Mouse (Mus musculus): ENCODE results near the gene Scaf11. TPM values are rescaled to one million over a fixed set of nuclear protein-coding genes. Genes with fewer than 3 reads are reported as not detected.

The Scaf11 gene
- polyA plus RNA-seq, 2 experiments = 19.4 to 37.1 TPM

DNA sequence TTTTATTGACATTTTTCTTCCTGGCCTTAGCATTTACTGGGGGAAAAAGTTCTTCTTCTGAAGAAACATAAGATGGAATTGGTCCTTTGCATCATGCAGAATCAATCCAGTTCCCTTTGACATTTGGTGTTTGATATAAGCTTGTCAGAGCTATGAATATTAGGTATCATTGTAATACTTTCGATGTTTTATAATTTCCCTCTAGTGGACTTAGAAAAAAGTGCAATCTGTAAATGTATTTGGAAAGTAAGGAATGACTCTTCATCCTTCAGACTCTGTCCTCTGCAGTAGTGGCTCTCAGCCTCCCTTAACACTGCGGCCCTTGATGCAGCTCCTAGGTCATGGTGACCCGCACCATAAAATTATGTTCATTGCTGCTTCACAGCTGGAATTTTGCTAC lies 67.8 kb downstream of the Scaf11 start:
- Histone ChIP-seq H3K9me3 (ENCODE audit: control insufficient read depth, low read length) (no peaks in the 10 kb centered on the region), H3K36me3 (replicated peaks; ENCODE audit: control insufficient read depth, insufficient read depth, low read depth) (peaks cover 22% of the 10 kb centered on the region), H3K9ac (replicated peaks) (no peak overlapping the region), H3K4me1 (replicated peaks; ENCODE audit: control insufficient read depth in 2 of 2, insufficient read depth in 2 of 2, low read length in 1 of 2) (no peaks in the 10 kb centered on the region), H3K27me3 (ENCODE audit: control insufficient read depth, insufficient read depth, low read length) (no peaks in the 10 kb centered on the region), H3K4me2 (ENCODE audit: low read depth) (no peak overlapping the region), H3K27ac (no peak overlapping the region), H3K4me3 (ENCODE audit: insufficient read depth in 1 of 2, low read depth in 2 of 2, low read length in 2 of 2) (no peak overlapping the region)
- no peak for DNase-seq (ENCODE audit: low read depth in 3 of 3, low spot score in 3 of 3)
- TF ChIP-seq EP300 (IDR thresholded peaks at IDR 0.05; ENCODE audit: low read depth) (no peak), CTCF (IDR thresholded peaks at IDR 0.05; ENCODE audit: low read depth) (no peak)
- ATAC-seq (ENCODE audit: insufficient read depth) = no peak
- WGBS (ENCODE audit: insufficient replicate concordance) = 86% methylated on average over 3 of the region's 3 CpGs

DNA sequence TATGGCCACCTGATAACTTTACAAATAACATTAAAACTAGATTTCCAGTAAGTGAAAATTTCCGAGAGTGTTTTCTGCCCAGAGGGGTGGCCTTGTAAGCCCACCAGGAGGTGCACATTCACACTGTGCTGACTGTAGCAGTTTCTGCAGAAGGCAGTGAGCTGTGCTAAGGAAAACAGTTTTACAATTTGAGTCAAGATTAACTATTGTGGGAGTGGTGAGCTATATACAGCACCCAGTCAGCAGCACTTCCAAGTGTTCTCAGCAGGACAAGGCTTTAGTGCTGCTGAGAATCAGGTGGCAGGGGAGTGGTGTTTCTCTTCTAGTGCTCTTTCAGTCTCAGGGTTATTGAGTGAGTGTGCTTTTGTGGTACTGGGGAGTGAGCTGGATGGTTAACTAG lies 72.1 kb downstream of the Scaf11 start:
- DNase-seq (ENCODE audit: low read depth in 3 of 3, low spot score in 3 of 3) = no peak
- 62% methylated on average over 1 of the region's 1 CpGs for WGBS (ENCODE audit: insufficient replicate concordance)
- Histone ChIP-seq H3K27me3 (ENCODE audit: control insufficient read depth, insufficient read depth, low read length) (no peaks in the 10 kb centered on the region), H3K9ac (replicated peaks) (no peak overlapping the region), H3K27ac (no peak overlapping the region), H3K4me2 (ENCODE audit: low read depth) (no peak overlapping the region), H3K4me3 (ENCODE audit: insufficient read depth in 1 of 2, low read depth in 2 of 2, low read length in 2 of 2) (no peak overlapping the region), H3K9me3 (ENCODE audit: control insufficient read depth, low read length) (no peaks in the 10 kb centered on the region), H3K4me1 (replicated peaks; ENCODE audit: control insufficient read depth in 2 of 2, insufficient read depth in 2 of 2, low read length in 1 of 2) (no peaks in the 10 kb centered on the region), H3K36me3 (replicated peaks; ENCODE audit: control insufficient read depth, insufficient read depth, low read depth) (peaks cover 21% of the 10 kb centered on the region)
- TF ChIP-seq EP300 (IDR thresholded peaks at IDR 0.05; ENCODE audit: low read depth) = no peak
- TF ChIP-seq CTCF (IDR thresholded peaks at IDR 0.05; ENCODE audit: low read depth) = no peak
- ATAC-seq (ENCODE audit: insufficient read depth) = no peak

DNA sequence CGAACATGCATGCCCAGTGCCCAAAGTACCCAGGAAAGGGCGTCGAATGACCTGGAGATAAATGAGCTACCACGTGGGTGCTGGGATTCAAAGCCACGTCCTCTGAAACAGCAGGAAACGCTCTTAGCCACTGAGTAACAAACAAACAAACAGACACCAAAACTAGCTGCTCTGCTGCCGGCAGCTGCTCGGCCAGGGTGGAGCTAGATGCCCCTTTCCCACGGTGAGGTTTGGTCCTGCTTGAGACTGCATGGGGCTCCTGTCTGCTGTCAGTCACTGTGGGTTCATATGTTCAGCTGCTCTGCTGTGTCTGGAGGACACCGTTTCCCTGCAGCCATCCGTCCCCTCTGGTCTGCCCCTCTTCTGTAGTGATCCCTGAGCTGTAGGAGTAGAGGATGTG lies 78.4 kb downstream of the Scaf11 start:
- Histone ChIP-seq H3K27ac (no peak overlapping the region), H3K9ac (replicated peaks) (no peak overlapping the region), H3K4me1 (replicated peaks; ENCODE audit: control insufficient read depth in 2 of 2, insufficient read depth in 2 of 2, low read length in 1 of 2) (no peaks in the 10 kb centered on the region), H3K27me3 (ENCODE audit: control insufficient read depth, insufficient read depth, low read length) (no peaks in the 10 kb centered on the region), H3K9me3 (ENCODE audit: control insufficient read depth, low read length) (no peaks in the 10 kb centered on the region), H3K4me3 (ENCODE audit: insufficient read depth in 1 of 2, low read depth in 2 of 2, low read length in 2 of 2) (no peak overlapping the region), H3K36me3 (replicated peaks; ENCODE audit: control insufficient read depth, insufficient read depth, low read depth) (peaks cover 19% of the 10 kb centered on the region), H3K4me2 (ENCODE audit: low read depth) (no peak overlapping the region)
- DNase-seq (ENCODE audit: low read depth in 3 of 3, low spot score in 3 of 3) (no peak), ATAC-seq (ENCODE audit: insufficient read depth) (no peak)
- 83% methylated on average over 11 of the region's 11 CpGs for WGBS (ENCODE audit: insufficient replicate concordance)
- TF ChIP-seq CTCF (IDR thresholded peaks at IDR 0.05; ENCODE audit: low read depth) = no peak
- no peak for TF ChIP-seq EP300 (IDR thresholded peaks at IDR 0.05; ENCODE audit: low read depth)

DNA sequence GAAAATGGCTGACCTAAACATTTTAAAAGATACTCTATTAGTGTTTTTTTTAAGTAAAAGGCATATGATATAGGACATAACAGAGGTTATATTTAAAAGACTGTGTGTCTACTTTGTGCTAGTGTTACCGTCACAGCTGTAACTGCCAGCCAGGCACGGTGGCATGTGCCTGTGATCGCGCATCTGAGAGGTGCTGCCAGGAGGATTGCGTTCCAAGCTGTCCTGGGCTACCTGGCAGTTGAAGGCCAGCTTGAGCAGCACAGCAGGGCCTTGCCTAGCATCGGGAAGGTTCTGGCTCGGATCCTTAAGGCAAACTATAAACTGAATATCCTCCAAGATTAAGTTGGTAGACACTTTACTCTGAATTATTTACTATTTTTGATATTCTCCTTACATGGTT lies 82.9 kb downstream of the Scaf11 start:
- Histone ChIP-seq H3K27me3 (ENCODE audit: control insufficient read depth, insufficient read depth, low read length) (no peaks in the 10 kb centered on the region), H3K4me2 (ENCODE audit: low read depth) (no peak overlapping the region), H3K36me3 (replicated peaks; ENCODE audit: control insufficient read depth, insufficient read depth, low read depth) (peaks cover 23% of the 10 kb centered on the region), H3K4me3 (ENCODE audit: insufficient read depth in 1 of 2, low read depth in 2 of 2, low read length in 2 of 2) (no peak overlapping the region), H3K9me3 (ENCODE audit: control insufficient read depth, low read length) (no peaks in the 10 kb centered on the region), H3K4me1 (replicated peaks; ENCODE audit: control insufficient read depth in 2 of 2, insufficient read depth in 2 of 2, low read length in 1 of 2) (no peaks in the 10 kb centered on the region), H3K27ac (no peak overlapping the region), H3K9ac (replicated peaks) (no peak overlapping the region)
- TF ChIP-seq CTCF (IDR thresholded peaks at IDR 0.05; ENCODE audit: low read depth) = no peak
- TF ChIP-seq EP300 (IDR thresholded peaks at IDR 0.05; ENCODE audit: low read depth) = no peak
- 91% methylated on average over 7 of the region's 7 CpGs for WGBS (ENCODE audit: insufficient replicate concordance)
- ATAC-seq (ENCODE audit: insufficient read depth) = no peak
- DNase-seq (ENCODE audit: low read depth in 3 of 3, low spot score in 3 of 3) = no peak

DNA sequence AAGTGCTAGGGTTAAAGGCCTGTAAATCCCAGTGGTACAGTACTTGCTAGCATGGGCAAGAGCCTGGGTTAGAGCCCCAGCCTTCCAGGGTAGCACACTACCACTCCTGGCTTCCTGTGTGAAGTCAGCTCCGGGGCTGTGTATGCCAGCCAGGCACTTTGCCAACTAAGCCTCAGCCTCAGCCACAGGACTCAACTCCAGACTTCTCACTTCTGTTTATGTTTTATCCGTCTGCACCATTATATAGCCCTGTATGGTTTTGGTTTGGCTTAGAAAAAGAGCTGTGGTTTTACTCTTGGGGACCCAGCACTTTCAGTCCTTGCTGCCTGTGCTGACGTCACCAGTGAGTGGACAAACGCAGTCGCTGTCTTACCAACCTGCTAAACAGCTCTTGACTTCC lies 83.4 kb downstream of the Scaf11 start:
- Histone ChIP-seq H3K9me3 (ENCODE audit: control insufficient read depth, low read length) (no peaks in the 10 kb centered on the region), H3K4me3 (ENCODE audit: insufficient read depth in 1 of 2, low read depth in 2 of 2, low read length in 2 of 2) (no peak overlapping the region), H3K27ac (no peak overlapping the region), H3K36me3 (replicated peaks; ENCODE audit: control insufficient read depth, insufficient read depth, low read depth) (peaks cover 25% of the 10 kb centered on the region), H3K9ac (replicated peaks) (no peak overlapping the region), H3K4me2 (ENCODE audit: low read depth) (no peak overlapping the region), H3K27me3 (ENCODE audit: control insufficient read depth, insufficient read depth, low read length) (no peaks in the 10 kb centered on the region), H3K4me1 (replicated peaks; ENCODE audit: control insufficient read depth in 2 of 2, insufficient read depth in 2 of 2, low read length in 1 of 2) (no peaks in the 10 kb centered on the region)
- DNase-seq (ENCODE audit: low read depth in 3 of 3, low spot score in 3 of 3) (no peak), ATAC-seq (ENCODE audit: insufficient read depth) (no peak)
- TF ChIP-seq EP300 (IDR thresholded peaks at IDR 0.05; ENCODE audit: low read depth) = no peak
- TF ChIP-seq CTCF (IDR thresholded peaks at IDR 0.05; ENCODE audit: low read depth) = no peak
- 84% methylated on average over 5 of the region's 5 CpGs for WGBS (ENCODE audit: insufficient replicate concordance)

Data from liver, embryonic 14.5 days (tissue).